Mouse (Mus musculus) spleen, postnatal 36 days (tissue): ENCODE results near the gene Fgfr2.

ENCODE experiments used
- DNase-seq, 2 experiments: peaks; one replicate each; pipeline ENCODE4 v3.0.0; 2022; ENCODE audit warnings: low spot score in 2 of 2, mixed read lengths in 1 of 2

Gene Fgfr2

DNA sequence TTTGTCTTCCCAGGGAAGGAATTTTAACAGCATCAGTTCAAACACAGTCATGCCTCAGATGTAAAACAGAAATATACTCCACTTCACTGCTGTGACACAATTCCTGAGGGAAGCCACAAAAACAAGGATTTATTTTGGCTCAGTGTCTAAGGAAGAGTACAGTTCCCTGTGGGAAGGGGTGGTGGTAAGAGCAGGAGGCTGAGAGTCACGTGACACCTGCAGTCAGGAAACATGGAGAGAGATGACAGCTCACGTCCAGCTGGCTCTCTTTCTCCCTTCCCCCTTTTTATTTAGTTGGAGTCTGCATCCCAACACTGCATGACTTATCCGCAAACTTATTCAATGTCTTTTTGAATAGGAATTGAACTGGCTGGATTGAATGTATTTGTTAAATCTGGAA is 1475.6 kb downstream of the Fgfr2 start:
- no peak for DNase-seq

- no peak for DNase-seq
These were observed 1478.6 kb downstream of the Fgfr2 start for GRCm38 (mm10) chr7:131644586-131644985.

DNA sequence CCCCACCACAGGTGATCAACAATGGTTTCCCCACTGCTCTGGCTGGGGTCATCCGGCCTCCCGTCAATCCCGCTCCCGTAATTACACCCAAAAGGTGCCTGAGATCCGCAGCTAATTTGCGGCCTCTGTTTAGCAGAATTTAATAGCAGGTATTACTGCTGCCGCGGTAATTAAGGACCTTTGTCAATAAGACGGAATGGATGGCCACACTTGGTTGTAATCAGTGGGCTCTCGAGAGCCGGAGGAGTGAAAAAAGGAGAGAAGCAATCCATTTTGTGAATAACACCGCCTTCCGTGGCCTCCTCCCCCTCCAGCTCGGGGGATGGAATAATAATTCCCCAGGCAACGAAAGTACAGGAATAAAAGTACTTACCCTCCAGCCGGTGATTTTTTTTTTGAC is 1479.1 kb downstream of the Fgfr2 start:
- DNase-seq: no peak

DNA sequence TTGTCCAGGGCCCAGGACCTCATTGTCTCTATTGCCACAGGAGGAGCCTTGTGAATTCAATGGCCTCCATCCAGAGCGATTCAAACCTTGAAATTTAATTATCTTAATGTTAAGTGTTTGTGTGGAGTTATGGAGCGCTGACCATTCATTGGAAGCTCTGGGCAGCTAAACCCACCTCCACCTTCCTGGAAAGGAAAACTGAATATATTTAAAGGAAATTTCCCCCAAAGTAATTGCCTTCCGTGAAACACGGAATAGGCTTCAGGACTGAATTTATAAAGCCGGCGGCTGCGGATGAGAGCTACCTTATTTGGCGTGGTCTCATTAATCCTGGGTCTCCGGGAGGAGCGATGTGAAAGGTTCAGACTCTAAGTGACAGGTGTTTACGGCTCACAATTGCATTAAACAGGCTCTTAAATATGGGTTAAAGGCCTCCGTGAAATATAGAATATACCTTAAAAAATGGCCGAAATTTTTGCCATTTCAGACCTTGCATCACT is 1479.8 kb downstream of the Fgfr2 start:
- DNase-seq: no peak

- no peak for DNase-seq
These were observed 1493.6 kb downstream of the Fgfr2 start for GRCm38 (mm10) chr7:131629562-131629961.

DNA sequence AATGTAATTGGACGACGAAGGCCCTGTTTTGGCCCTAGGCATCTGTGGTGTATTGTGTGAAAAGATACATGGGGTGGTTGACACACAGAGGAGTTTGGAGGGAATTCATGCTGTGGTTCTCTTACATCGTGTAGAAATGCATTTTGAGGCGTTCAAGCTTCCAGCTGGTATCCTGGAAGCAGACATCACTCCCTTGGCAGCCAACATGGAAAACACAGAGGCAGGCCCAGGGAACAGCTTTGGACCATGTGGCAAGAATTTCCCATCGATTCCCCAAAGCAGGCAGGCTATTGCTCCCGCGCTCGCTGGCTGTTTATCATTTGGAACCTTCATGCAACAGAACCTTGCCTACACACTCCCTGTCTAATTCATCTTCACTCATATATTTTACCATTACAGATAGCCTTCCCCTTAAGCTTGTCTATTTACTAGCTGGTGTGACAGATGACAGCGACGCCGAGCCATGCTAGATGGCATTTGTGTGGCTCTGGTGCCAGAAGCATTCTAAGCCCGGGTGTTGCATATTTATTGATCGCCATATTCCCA is 1494.2 kb downstream of the Fgfr2 start:
- no peak for DNase-seq

DNA sequence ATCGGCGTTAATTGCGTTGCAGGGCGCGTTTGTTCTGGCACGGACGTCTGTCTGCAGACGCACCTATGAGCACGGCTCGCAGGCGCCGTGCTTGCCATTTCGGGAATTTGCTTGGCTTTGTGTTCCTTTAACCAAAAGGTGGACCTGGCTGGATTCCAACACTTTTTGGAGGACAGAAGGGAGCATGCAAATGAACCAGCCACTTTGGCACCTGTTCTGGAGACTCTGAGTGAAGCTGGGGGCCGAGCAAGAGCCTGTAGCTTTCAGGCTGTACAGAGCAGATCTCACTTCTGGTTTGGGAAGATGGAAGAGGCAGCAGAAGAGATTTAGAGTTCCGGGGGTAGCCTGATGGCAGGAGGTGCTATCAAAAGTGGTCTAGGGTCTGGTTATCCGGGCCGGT is 1494.8 kb downstream of the Fgfr2 start:
- no peak for DNase-seq

DNA sequence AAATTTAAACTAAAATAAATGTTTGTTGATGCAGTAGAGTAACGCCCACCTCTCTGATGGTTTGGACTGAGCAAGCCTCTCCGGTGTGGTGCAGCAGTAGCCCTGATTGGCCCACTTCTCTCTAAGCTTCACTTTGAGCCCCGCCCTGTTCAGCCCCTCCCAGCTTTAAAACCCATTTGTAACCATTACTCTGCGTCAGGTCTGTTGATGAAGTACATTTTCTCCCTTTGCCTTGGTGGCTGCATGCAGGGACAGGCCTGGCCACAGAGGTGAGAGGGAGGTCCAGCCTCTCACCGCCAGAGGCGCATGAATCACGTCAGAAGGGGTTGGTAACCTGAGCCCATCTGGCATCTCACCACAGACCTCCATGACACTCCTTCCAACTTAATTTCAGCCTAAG is 1513.5 kb downstream of the Fgfr2 start:
- DNase-seq: no peak

DNA sequence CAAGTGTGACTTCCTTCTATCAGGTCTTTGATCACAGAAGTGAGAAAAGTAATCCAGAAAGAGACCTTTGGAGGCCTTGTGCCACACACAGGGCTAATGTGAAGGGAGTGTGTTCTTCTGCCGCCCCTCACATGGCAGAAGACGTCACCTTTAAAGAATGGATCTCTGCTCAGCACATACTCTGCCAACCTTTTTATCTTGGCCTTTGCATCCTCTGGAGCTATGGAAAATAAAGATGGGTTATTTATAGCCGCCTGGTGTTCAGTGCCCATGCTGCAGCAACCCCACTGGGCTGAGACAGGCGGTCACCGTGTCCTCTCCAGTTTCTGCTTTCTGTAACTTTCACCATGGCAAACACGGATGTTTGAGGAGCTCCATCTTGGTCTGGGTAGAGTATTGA is 1515.1 kb downstream of the Fgfr2 start:
- no peak for DNase-seq

DNA sequence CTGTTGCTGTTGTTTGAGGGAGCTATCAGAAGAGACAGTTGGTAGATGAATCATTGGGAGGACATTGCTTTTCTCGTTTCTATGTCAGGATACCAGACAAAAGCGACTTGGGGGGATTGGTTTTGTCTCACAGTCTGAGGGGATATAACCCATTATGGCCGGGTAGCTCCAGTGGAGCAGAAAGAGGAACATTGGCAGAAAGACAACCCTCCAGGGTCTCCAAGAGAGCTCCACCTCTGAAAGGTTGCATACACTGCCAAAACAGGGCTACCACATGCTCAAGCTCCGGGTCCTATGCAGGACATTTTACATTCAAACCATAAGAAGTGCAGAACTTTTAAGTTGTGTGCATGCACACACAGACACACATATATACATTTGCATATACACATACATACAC is 1517.7 kb downstream of the Fgfr2 start:
- DNase-seq: no peak

DNA sequence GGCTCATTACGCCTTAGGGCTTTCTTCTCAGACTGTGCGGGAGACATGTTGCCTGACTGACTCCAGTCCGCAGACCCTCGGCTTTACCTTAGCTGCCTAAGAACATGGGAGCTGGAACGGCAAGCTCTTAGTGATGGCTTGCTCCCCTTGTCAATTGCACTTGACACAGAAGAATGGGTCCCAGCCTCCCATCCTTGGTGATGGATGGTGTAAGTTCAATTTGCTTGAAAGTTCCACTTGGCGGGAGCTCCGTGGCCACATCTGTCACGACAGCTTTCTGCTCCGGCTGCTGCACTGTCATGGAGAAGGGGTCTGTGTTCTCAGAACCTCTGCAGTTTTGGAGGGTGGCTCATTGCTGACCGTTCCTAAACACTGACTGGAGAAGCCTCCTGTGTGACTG is 1518.2 kb downstream of the Fgfr2 start:
- DNase-seq: no peak

DNA sequence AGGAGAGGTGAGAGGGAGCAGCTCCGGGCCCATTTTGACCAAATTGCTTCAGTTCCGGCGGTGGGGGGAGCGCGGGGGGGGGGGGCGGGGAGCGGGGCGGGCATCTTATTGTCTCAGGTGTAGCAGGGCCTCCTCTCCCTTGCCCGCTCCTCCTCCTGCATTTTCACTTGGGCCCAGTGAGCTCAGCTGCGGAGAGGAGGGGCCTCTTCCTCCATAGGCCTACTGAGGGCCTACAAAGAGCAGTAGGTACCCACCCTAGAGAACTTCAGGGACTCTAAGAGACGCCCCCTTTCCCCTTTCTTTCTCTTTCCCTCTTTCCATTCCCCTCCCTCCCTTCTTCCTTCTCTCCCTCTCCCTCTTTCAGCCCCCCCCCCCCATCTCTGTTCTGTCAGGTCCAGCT is 1520.0 kb downstream of the Fgfr2 start:
- DNase-seq: no peak

- DNase-seq: no peak
These were observed 1521.0 kb downstream of the Fgfr2 start for GRCm38 (mm10) chr7:131602106-131602505.

DNA sequence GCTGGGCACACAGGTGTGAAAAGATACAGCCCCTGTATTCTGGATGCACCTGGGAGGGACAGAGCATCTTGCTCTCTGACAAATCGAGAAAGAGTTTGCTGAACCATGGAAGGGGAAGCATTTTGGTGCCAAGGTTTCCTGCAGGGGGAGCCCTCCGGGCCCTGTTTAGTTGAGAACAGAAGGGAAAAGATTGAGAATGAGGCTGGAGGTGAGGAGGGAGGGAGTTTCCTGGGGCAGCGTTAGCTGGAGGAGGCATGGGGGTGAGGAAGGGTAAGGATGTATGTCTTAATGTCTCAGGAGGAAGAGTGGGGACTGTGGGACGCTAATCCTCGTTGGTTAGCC is 1524.7 kb downstream of the Fgfr2 start:
- DNase-seq: no peak

DNA sequence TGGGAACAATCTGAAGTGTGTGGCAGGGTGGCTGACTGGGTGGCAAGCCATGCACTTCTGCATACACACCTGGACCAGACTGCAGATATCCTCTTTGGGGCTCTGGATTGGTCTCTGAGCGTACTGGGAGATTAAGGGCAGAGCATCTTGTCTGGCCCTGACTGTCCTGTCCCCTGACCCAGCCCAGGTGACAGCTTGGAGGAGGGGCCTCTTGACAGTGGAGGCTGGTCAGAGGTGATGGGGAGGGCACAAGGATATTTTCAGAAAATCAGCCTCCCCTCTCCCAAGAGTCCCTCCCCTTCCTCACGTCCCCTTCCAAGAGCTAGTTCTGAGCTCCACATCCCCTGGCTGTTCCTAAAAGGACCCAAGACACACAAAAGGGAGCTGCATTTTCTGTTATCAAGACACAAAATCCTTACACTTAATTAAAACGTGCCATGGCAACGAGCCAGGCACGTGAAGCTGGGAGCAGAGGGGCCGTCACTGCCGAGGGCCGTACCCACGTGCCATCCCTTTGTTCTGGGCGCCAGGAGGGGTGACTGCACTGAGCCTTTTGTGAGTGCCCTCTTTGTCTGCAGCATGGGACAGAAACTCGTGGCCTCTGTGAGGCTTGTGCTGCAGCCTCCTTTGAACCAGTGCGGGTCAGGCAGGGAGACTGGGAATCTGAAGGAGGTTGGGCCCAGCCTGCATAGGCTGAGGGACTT is 1525.2 kb downstream of the Fgfr2 start:
- no peak for DNase-seq

- no peak for DNase-seq
These were observed 1537.6 kb downstream of the Fgfr2 start for GRCm38 (mm10) chr7:131585551-131585950.

GRCm38 (mm10) chr7:131582178-131582577 is 1541.0 kb downstream of the Fgfr2 start:
- DNase-seq: no peak

GRCm38 (mm10) chr7:131575246-131575645 is 1547.9 kb downstream of the Fgfr2 start:
- DNase-seq: no peak

DNA sequence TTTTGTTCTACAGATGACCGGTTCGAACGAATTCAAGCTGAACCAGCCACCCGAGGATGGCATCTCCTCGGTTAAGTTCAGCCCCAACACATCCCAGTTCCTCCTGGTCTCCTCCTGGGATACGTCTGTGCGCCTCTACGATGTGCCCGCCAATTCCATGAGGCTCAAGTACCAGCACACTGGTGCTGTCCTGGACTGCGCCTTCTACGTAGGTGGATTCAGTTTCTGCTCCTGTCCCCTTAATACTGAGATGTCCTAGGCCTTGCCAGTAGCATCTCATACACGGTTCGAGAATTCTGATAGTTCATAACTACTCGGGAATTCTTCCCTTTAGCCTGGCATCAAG is 1562.5 kb downstream of the Fgfr2 start:
- DNase-seq: no peak

DNA sequence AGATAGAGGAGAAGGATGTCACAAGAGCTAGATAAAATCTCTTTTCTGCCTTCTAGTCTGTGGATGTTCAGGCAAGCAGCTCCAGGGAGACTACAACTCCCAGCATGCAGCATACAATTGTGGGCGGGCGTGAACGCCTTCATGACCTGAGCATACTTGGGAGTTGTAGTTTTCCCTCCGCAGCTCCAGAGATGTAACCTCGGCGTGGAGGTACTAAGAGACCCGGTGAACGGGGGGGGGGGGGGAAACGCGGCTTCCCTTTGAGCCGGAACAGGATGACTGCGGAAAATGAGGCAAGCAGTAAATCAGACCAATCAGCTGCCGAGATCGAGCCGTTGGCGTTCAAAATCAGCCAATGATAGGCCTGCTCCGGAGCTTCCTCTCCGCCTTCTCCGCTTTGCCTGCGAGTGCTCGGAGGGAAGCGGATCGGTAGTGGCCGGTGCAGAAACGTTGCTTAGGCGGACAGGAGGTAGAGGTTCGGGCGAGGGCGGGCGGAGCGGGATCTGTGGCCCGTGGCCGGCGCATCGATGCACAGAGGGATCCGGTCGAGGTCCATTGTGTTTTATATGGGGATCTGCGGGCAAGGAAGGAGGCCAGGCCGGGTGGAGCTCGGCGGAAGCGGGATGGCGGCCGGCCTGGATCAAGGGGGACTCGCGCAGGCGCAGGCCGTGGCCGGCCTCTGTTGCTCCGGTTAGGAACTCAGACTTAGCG is 1563.0 kb downstream of the Fgfr2 start, which contains the start of gene Bub3:
Gene Bub3, plus strand, starts transcription at position 237 of the 711 bp plus-strand sequence.
- peak; percentile 93 to 94 for DNase-seq

DNA sequence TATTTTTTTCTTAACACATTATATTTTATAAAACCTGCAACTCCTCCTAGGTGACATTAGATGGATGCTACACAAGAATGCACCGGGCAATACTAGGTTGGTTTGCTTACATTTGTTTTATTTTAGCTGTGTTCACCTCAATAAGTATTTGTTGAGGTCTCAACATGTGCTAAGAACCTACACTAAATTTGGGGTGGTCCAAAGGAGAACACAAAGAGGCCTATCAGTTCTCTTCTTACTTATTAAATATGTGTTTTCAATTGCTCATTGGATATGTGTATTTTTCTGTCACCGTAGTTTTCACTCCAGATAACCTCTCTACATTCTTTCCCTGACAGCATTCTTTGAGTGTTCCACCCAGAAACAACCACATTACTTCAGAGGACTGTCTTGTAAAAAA is 1565.4 kb downstream of the Fgfr2 start:
- DNase-seq: no peak

DNA sequence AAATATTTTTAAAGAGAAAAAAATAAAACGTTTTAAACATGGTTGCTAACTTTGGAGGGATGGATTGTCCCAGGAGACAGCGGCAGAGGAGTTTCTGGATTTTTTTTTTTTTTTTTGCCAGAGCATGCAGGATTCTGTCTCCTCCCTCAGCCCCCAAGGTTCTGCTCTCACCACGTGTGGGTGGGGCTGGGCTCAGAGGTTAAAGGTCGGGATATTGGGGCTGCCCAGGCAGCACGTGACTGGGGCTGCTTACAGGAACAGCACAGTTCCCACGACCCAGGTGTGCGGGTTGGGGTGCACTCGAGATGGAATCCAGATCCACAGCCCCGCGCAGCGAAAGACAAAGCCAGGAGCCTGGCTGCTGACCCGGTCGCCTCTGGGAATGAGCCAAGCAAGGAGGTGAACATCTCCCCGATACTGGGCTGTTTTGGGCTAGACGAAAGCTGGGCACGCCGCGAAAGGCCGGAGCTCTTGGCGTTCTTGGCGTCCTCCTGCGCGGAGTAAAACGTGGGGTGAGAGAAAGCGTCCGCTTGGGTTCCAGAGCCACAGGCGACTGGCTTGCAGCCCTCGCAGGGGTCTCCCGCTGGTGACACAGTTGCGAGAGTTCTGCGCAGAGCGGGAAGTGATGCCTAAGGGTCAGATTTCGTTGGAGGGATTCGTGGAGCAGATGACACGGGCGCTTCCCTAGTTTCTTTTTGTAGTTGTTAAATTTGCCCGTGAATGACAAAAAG is 1566.4 kb downstream of the Fgfr2 start:
- no peak for DNase-seq

DNA sequence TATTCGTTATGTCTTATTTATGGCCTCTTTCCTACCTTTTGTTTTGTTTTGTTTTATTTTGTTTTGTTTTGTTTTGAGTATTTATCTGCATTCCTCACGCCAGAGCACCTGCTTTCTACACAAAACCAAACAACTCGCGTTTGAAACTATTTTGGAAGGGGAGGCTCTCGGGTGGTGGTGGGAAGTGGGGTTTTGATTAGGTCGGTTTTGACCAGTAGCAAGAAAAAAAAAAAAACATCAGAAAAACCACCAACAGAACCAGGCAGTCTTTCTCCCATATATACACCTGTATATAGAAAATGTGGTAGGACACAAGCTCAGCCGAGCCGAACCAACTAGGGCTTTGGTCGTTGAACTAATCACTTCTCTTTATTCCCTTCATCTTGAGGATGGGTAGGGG is 1567.0 kb downstream of the Fgfr2 start:
- DNase-seq: no peak
